Mouse (Mus musculus) neutrophil, adult 65 days (primary cell): ENCODE data around the gene Tmem119. TPM values are rescaled to one million over a fixed set of nuclear protein-coding genes. Genes with fewer than 3 reads are reported as not detected.

Experiments used
- total RNA-seq: library from RNA; stranded (reverse); gene quantifications from 2 replicates; pipeline ENCODE4 v1.2.4, GENCODE M21; 2023

Gene Tmem119
- 2.3 and 2.7 TPM in 2 replicates for total RNA-seq

GRCm38 (mm10) chr5:113800280-113800679, at the start of gene Tmem119:
TSS of gene Tmem119 (minus strand) at chr5:113800516.

GRCm38 (mm10) chr5:113832490-113832901, 32.2 kb upstream of the Tmem119 start, which contains the start of gene Selplg:
TSS of gene Selplg (minus strand) at chr5:113832644.

GRCm38 (mm10) chr5:113772450-113772895, 27.8 kb downstream of the Tmem119 start, which contains the start of the genes Sart3 and Iscu:
TSS of gene Sart3 (minus strand) at chr5:113772510.
TSS of gene Iscu (plus strand) at chr5:113772748.

Other genes with a start within 250 kb of the Tmem119 start
- gene Cmklr1, start 150.1 kb downstream of the Tmem119 start, total RNA-seq: 0.32 and 0.51 TPM in 2 replicates
- gene 1700069L16Rik, start 75.7 kb downstream of the Tmem119 start, total RNA-seq: not detected in 2 replicates
- gene Ficd, start 64.7 kb downstream of the Tmem119 start, total RNA-seq: 7.6 and 7.7 TPM in 2 replicates
- 46.2 and 69.7 TPM in 2 replicates for gene Sart3, start 28.0 kb downstream of the Tmem119 start, total RNA-seq
- gene Iscu, start 27.8 kb downstream of the Tmem119 start, total RNA-seq: 97.3 and 97.4 TPM in 2 replicates
- gene Selplg, start 32.1 kb upstream of the Tmem119 start, total RNA-seq: 429 and 444 TPM in 2 replicates
- 105 and 165 TPM in 2 replicates for gene Coro1c, start 108.2 kb upstream of the Tmem119 start, total RNA-seq
- 7.4 and 9.2 TPM in 2 replicates for gene Ssh1, start 193.4 kb upstream of the Tmem119 start, total RNA-seq
- not detected in 2 replicates for gene Dao, start 203.2 kb upstream of the Tmem119 start, total RNA-seq